Mouse (Mus musculus): ENCODE data around the gene Rpa1. TPM values are rescaled to one million over a fixed set of nuclear protein-coding genes. Genes with fewer than 3 reads are reported as not detected.
"Not testable (repeated sequence)": the region's sequence is repeated elsewhere in the genome, so short reads cannot be mapped to it uniquely, and the experiment has no call there.

Rpa1 gene
- polyA plus RNA-seq, 1 experiment from 2014 or later: 37.9 TPM

DNA sequence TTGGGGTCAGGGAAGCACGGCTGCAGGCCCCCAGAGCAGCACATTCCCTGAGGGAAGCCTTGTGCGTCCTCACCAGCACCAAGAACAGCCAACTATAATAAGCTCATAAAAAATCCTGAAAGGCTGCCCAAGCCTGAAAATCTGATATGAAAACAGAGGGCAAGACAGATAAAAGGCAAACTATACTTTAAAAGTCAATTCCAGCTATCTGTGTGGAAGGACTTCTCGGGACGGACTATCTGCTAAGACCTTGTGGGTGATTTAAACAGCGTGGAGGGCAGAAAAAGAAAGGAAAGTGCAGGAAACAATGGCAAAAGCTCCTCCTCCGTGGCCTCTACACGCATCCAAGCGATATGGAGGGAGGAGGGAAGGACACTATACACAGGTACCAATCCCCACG, 43.3 kb downstream of the Rpa1 start:
- no peaks in the 10 kb centered on the region for H3K79me2 ChIP-seq (ENCODE audit: inconsistent target)
- H3K4me3 ChIP-seq (ENCODE audit: inconsistent target): no peak overlapping the region
- no peak overlapping the region for H3K27ac ChIP-seq
- 91% methylated on average over 9 of the region's 9 CpGs for WGBS (ENCODE audit: missing documents)
- H3K36me3 ChIP-seq (ENCODE audit: inconsistent target): peaks cover 86% of the 10 kb centered on the region

DNA sequence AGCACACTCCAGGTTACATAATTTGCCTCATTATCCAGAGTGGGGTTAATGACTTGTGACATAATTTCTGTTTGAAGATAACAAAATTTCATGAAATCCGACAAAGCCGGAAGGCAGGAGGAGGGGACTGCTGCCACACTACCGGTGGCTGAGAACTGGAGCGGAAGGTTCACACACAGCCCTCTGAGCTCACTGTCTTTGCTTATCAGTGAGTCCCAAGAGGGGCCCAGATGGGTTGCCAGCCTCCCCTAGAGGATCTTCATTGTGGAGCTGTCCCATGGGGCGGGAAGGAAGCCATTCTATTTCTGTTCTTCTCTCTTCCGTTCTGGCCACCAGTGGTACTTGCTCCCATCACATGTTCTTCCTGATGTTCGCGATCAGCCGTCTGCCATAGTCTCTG, 47.2 kb downstream of the Rpa1 start:
- peaks cover 55% of the 10 kb centered on the region; the same call in 1 of the 2 replicates for H3K36me3 ChIP-seq (ENCODE audit: inconsistent target)
- H3K27ac ChIP-seq: no peak overlapping the region
- 92% methylated on average over 9 of the region's 9 CpGs for WGBS (ENCODE audit: missing documents)
- H3K4me3 ChIP-seq (ENCODE audit: inconsistent target): no peak overlapping the region
- no peaks in the 10 kb centered on the region for H3K79me2 ChIP-seq (ENCODE audit: inconsistent target)

DNA sequence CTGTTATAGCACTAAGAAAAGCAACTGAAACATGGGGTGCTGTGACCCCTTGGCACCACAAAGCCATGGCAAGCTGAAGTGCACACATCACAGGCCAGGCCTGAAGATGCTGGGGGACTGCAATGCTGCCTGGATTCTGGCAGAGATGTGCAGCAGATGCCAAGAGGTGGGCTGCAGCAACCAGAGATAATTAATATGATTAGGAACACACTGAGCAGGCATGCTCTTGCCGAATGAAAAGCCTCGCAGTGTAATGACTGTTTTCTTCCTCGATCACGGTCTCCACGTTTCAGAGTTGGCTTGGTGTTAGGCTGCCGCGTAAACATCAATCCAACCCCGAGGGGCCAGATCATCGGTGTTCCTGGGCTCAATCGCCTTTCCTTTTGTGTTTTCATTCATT, 48.3 kb downstream of the Rpa1 start:
- 91% methylated on average over 10 of the region's 10 CpGs for WGBS (ENCODE audit: missing documents)
- Histone ChIP-seq H3K27ac (no peak overlapping the region), H3K36me3 (ENCODE audit: inconsistent target) (peaks cover 44% of the 10 kb centered on the region; the same call in 1 of the 2 replicates), H3K79me2 (ENCODE audit: inconsistent target) (no peaks in the 10 kb centered on the region), H3K4me3 (ENCODE audit: inconsistent target) (no peak overlapping the region)

DNA sequence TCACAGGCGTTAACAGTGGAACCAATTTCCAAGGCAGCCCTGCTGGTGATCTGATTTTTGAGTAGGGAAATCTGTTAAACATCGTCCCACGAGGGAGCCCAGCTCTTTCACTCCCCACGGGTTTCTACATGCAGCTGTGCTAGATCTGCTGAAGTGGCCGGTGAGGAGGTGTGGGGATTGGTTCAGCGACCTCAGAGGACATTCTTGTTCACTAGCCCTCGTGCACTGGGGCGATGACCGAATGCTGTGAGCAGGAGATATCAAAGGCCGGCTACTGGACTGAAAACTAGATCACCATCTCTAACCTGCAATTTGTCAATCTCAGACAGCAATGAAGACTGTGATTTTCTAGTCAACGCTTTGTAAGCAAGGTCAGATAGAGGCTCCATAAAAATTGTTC, 49.6 kb downstream of the Rpa1 start:
- H3K79me2 ChIP-seq (ENCODE audit: inconsistent target): no peaks in the 10 kb centered on the region
- H3K4me3 ChIP-seq (ENCODE audit: inconsistent target): no peak overlapping the region
- H3K27ac ChIP-seq: no peak overlapping the region
- WGBS (ENCODE audit: missing documents): 78% methylated on average over 11 of the region's 11 CpGs
- H3K36me3 ChIP-seq (ENCODE audit: inconsistent target): peaks cover 37% of the 10 kb centered on the region; the same call in 1 of the 2 replicates

DNA sequence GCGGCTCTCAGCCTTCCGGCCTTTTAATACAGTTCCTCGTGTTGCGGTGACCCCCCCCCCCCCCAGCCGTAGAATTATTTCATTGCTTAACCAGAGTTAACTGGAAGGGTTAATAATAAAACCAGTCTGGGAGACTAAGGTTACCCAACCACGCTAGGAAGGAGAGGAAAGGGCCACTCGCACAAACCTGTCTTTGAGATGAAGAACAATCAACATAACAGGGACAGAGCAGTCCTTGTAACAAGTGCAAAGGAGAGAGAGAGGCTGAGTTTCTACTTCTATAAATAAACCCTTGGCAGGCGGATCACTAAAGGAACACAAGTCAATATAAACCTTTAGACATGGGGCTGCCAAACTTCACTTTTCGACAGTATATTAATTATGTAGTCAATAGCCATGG, 50.5 kb downstream of the Rpa1 start:
- WGBS (ENCODE audit: missing documents): 78% methylated on average over 9 of the region's 9 CpGs
- peaks cover 28% of the 10 kb centered on the region; the same call in 1 of the 2 replicates for H3K36me3 ChIP-seq (ENCODE audit: inconsistent target)

DNA sequence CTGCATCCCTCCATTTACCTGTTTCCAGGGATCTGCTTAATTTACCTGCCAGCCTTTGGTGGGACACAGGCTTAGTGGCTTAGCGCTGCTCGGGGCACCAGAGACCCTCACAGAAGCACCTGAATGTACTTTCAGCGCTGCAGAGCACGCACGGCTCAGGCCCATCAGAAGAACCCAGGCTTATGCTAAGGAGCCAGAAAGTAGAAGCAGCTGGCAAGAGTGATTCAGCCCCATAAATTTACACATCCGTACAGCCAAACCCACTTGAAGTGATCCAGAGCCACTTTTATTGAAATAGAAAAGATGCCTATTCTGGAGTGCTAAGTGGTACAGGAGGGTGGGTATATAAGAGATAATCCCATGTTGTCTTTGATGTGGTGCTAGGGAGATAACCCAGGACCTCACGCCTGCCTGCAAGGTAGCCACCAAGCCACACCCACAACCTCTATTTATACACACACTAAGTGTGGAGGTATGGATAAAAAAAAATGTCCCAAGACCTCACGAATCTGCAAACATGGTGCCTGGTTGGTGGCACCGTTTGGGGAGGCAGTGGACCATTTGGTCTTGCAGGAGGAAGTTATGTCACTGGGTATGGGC, 51.6 kb downstream of the Rpa1 start:
- no peak overlapping the region for H3K27ac ChIP-seq
- no peak overlapping the region for H3K4me3 ChIP-seq (ENCODE audit: inconsistent target)
- no peaks in the 10 kb centered on the region for H3K79me2 ChIP-seq (ENCODE audit: inconsistent target)
- 86% methylated on average over 9 of the region's 9 CpGs for WGBS (ENCODE audit: missing documents)
- H3K36me3 ChIP-seq (ENCODE audit: inconsistent target): peaks cover 17% of the 10 kb centered on the region; the same call in 1 of the 2 replicates

More for the DNA sequence above, 50.5 kb downstream of the Rpa1 start:
- Histone ChIP-seq H3K27ac (no peak overlapping the region), H3K4me3 (ENCODE audit: inconsistent target) (no peak overlapping the region), H3K79me2 (ENCODE audit: inconsistent target) (no peaks in the 10 kb centered on the region)

DNA sequence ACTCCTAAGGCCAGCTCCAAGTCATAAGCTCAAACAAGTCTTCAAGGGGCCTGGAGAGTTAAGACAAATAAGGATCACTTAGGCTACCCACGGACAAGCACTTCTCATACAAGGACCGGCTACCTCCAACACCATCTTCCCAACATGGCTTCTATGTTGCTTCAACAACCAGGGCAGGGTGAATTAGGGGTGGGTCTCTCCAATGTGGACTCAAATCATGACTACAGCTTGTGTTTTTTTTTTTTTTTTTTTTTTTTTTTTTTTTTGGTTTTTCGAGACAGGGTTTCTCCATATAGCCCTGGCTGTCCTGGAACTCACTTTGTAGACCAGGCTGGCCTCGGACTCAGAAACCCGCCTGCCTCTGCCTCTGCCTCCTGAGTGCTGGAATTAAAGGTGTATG, 52.6 kb downstream of the Rpa1 start:
- H3K27ac ChIP-seq; H3K4me3 ChIP-seq (ENCODE audit: inconsistent target); H3K79me2 ChIP-seq (ENCODE audit: inconsistent target); H3K36me3 ChIP-seq (ENCODE audit: inconsistent target): not testable (repeated sequence)
- WGBS (ENCODE audit: missing documents): 97% methylated on average over 4 of the region's 5 CpGs

DNA sequence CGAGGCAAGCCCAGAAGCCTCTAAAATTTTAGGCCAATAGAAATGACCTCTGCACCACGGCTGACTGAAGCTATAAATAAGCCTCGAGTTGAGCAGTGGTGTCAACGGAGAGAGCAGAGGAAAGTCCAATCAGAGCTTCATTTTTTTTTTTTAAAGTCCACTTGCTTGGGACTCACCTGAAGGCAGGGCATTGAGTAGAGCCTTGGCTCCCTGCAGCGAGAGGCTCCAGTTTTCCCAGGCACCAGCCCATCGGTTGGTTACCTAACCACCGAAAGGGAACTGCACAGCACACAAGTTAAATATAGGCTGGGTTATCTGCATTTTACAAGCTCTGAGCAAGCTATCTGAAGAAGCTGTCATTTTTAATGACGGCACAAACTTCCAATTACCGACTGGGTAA, 53.3 kb downstream of the Rpa1 start:
- Histone ChIP-seq H3K79me2 (ENCODE audit: inconsistent target) (no peaks in the 10 kb centered on the region), H3K36me3 (ENCODE audit: inconsistent target) (0 out of 2 replicates have a peak, but pooled peaks cover 4% of the 10 kb centered on the region), H3K4me3 (ENCODE audit: inconsistent target) (no peak overlapping the region), H3K27ac (no peak overlapping the region)
- WGBS (ENCODE audit: missing documents): 28% methylated on average over 9 of the region's 9 CpGs

DNA sequence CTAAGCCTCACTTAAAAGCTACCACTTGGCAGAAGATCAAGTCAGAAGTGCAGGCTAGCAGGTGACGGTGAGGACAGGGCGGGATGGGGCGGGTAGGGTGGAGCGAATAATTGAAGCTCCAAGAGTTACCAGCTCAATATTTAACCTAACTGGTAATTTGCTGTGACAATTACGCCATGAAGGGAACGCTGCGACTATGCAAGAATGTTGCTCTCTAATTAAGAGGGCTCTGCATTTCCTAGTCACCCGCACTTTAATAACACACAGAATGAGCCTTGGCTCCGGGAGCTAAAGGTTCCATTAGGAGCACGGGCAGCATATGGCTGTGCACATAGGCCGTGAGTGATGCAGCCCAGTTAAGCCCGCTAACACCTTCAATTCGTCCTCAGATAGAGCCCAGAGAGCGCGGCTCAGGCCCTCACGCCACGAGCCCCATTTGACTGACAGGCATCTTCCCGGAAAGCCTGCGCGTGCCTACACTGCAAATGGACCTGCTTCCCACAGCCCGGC, 54.2 kb downstream of the Rpa1 start:
- Histone ChIP-seq H3K4me3 (ENCODE audit: inconsistent target) (no peak overlapping the region), H3K27ac (no peak overlapping the region), H3K79me2 (ENCODE audit: inconsistent target) (no peaks in the 10 kb centered on the region), H3K36me3 (ENCODE audit: inconsistent target) (no peaks in the 10 kb centered on the region)
- WGBS (ENCODE audit: missing documents): 84% methylated on average over 21 of the region's 21 CpGs

DNA sequence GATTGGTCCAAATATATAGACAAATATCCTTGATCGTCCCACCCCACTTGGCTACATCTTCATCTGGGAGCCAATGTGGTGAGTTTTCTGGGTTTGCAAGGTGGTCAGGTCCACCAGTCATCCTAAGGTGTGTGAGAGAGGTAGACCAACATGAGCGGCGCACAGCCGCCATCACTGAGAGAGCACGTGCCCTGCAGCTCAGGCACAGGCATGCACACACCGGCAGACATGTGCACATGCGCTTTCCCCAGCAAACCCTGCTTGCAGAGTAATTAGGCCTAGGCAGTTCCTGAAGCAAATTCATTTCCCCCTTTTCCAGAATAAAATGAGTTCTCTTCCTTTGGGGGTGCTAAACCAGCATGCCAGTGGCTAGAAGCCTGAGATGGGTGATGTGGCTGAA, 55.8 kb downstream of the Rpa1 start:
- Histone ChIP-seq H3K79me2 (ENCODE audit: inconsistent target) (no peaks in the 10 kb centered on the region), H3K4me3 (ENCODE audit: inconsistent target) (no peak overlapping the region), H3K27ac (no peak overlapping the region), H3K36me3 (ENCODE audit: inconsistent target) (no peaks in the 10 kb centered on the region)
- WGBS (ENCODE audit: missing documents): 92% methylated on average over 7 of the region's 7 CpGs

DNA sequence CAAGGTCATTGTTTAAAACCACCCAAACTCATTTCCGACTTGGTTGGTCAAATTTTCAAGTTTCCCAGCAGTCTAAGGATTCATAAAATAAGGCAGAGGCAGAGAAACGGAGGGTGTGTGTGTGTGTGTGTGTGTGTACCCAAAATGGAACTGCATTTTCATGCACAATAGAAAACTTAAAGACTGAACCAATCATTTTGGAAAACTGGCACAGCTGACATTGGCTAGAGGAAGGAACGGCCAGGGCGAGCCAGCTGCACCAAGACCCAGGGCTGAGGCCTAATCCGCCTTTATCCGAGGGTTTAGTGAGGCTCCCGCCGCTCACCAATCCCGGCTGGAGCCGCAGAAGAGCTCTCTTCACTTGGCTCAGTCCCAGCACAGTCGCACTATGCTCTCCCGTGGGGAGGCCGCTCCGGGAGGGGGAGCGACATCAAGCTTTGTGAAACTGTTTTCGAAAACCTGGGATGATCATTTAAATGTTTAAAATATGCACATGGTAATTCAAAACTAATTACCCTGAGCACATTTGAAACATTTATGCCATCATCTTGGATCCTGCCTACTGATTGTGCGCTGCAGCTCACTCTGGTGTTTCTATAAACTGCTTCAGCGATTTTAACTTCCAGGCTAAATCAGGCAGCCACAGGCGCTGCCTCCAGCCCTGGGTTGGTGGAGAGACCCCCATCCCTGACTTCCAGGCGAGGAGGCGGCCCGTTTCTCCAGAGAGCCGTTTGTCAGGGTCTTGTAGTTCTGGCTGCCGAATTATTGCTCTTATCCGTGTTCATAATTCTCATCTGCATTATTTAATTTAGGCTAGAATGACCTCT, 56.5 kb downstream of the Rpa1 start:
- Histone ChIP-seq H3K79me2 (ENCODE audit: inconsistent target) (no peaks in the 10 kb centered on the region), H3K27ac (no peak overlapping the region), H3K4me3 (ENCODE audit: inconsistent target) (no peak overlapping the region), H3K36me3 (ENCODE audit: inconsistent target) (no peaks in the 10 kb centered on the region)
- WGBS (ENCODE audit: missing documents): 78% methylated on average over 23 of the region's 25 CpGs

DNA sequence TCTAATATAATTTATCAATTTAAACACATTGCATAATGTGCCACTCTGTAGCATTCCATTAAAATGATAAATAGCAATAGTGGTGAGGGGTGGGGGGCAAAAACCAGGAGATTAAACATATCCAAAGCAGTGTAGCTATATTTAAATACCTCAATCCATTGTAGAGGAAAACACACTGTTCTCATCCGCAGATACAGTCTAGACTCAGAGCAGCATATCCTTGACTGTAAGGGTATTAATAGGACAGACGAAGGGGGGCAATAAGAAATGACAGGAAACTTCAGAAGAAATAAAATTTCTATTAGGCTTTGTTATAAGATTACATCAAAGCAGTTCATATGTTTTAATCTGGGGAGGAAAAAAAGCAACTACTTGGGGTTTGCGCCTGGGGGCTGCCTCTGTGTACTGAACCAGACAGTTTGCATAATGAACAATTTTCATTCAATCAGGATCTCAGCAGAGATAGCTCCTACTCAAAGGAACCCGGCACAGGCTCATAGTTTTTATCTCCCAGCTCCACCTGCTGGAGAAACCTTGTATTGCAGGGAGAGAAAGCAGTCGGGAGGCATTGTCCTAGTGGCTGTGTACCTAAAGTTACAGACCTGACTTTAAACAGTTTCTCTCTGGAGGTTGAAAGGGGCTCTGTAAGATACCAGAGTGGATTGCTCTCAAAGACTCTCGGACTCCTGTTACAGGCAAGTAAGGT, 57.4 kb downstream of the Rpa1 start:
- Histone ChIP-seq H3K79me2 (ENCODE audit: inconsistent target) (no peaks in the 10 kb centered on the region), H3K27ac (no peak overlapping the region)
- 19% methylated on average over 6 of the region's 6 CpGs for WGBS (ENCODE audit: missing documents)

DNA sequence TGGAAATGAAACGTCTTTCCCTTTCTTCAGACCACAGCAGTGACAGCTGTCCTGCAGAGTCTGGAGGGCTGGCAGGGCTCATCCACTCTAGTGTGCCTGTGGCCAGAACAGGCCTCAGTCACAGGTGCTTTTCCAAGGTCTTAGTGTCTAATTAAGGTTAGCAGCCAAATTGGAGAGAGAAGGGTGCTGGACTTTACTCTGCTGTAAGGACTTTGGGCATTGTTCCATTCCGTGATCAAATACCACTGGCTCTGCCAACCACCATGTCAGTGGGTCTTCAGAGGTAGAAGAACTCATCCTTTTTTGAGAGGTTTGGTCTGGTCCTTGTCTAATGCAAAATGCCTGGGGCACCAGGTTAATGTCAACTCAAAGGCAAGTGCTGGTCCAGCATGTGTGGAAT, 59.0 kb downstream of the Rpa1 start:
- Histone ChIP-seq H3K4me3 (ENCODE audit: inconsistent target) (no peak overlapping the region), H3K27ac (no peak overlapping the region), H3K36me3 (ENCODE audit: inconsistent target) (no peaks in the 10 kb centered on the region), H3K79me2 (ENCODE audit: inconsistent target) (no peaks in the 10 kb centered on the region)
- WGBS (ENCODE audit: missing documents): 55% methylated on average over 2 of the region's 2 CpGs

More for the DNA sequence above, 57.4 kb downstream of the Rpa1 start:
- H3K4me3 ChIP-seq (ENCODE audit: inconsistent target): no peak overlapping the region
- H3K36me3 ChIP-seq (ENCODE audit: inconsistent target): no peaks in the 10 kb centered on the region

DNA sequence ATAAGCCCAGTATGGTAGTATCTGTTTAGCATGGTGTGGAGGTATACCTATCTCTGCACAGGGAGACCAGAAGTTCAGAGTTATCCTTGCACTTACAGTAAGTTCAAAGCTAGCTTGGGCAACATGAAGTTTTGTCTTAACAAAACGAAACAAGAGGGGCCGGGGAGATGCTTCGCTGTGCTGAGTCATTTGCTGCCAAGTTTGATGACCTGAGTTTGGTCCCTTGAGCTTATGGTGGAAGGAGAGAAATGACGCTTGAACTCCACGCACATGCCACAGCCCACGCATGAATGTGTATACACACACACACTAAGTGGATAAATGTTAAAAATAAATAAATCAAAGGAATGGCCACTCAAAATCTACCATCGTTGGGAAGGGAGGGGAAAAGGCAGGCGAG, 59.6 kb downstream of the Rpa1 start:
- WGBS (ENCODE audit: missing documents): 88% methylated on average over 8 of the region's 8 CpGs
- no peak overlapping the region for H3K27ac ChIP-seq
- H3K79me2 ChIP-seq (ENCODE audit: inconsistent target): no peaks in the 10 kb centered on the region
- no peaks in the 10 kb centered on the region for H3K36me3 ChIP-seq (ENCODE audit: inconsistent target)
- H3K4me3 ChIP-seq (ENCODE audit: inconsistent target): no peak overlapping the region

DNA sequence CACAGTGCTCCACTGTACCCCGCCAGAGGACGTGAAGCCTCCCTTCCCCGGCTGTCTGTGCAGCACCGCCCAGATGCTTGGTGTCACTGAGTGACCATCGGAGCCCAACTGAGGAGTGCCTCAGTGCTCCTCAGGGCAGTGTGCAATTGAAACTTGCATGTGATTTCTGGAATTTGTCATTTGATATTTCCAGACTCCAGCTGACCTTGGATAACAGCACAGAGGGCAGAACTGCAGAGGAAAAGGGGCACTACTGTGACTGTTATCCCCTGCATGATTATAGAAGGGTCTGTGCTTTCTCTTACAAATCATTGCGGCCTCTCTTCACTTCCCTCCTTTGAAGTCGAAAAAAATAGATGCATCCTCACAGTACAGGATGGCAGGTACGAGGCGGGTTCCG, 60.2 kb downstream of the Rpa1 start:
- H3K79me2 ChIP-seq (ENCODE audit: inconsistent target): no peaks in the 10 kb centered on the region
- no peak overlapping the region for H3K27ac ChIP-seq
- H3K4me3 ChIP-seq (ENCODE audit: inconsistent target): no peak overlapping the region
- WGBS (ENCODE audit: missing documents): 90% methylated on average over 10 of the region's 10 CpGs
- H3K36me3 ChIP-seq (ENCODE audit: inconsistent target): no peaks in the 10 kb centered on the region
